Mouse (Mus musculus): ENCODE results near the gene Pdzd3.

Pdzd3 gene

GRCm38 (mm10) chr9:44200458-44200857, 50.8 kb downstream of the Pdzd3 start:
- no peak for DNase-seq (ENCODE audit: low spot score)

DNA sequence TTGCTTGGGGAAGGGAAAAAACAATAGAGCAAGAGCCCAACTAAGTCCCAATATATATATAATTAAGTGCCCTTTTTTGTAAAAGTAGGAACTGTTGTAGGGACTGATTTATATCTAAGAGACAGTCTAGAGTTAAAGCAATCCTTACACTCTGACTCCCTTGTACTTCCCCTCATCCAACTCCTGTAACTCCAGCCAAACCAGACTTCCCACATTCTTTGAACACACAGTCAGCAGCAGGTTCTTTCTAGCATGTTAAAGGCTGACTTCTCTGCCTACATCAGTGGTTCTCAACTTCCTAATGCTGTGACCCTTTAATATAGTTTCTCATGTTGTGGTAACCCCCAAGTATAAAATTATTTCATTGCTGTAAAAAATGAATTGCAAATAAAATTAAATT, 51.7 kb downstream of the Pdzd3 start:
- DNase-seq (ENCODE audit: low spot score), result peak; percentile 4

DNA sequence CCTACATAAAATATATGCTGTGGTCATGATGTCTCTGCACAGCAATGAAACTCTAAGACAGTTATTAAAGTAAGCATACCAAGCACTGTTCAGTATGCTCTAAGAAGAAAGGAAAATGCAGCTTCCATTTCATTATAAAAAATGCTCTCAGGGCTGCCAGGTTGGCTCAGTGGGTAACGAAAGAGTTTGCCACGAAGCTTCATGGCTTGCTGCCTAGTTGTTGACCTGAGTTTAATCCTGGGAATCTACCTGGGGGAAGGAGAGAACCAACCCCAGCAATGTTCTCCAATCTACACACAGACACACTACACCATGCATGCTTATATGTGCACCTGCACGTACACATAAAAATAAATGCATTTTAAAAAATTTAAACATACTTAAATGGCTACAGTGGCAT, 52.1 kb downstream of the Pdzd3 start:
- no peak for DNase-seq (ENCODE audit: low spot score)
